Mouse (Mus musculus) forebrain, embryonic 12.5 days (tissue): ENCODE measurements around the gene Ltb4r1. TPM values are rescaled to one million over a fixed set of nuclear protein-coding genes. Genes with fewer than 3 reads are reported as not detected.

Source experiments
- ATAC-seq: fragments of 200-750 bp; cut with Nextera tagmentation; 2 replicates; pipeline ENCODE4 v1.8.0; 2017; ENCODE audit warnings: moderate TSS enrichment; ENCODE audit not compliant: low FRiP score
- H3K27ac ChIP-seq: fragments of 300-500 bp; sonication (generic); 2 replicates; pipeline ENCODE4 v1.5.1; 2016; ENCODE audit warnings: mild to moderate bottlenecking
- H3K27me3 ChIP-seq: fragments of 300-500 bp; sonication (generic); 2 replicates; pipeline ENCODE4 v1.6.1; 2016; ENCODE audit warnings: mild to moderate bottlenecking
- H3K36me3 ChIP-seq: fragments of 300-500 bp; sonication (generic); replicated peaks from 2 replicates; pipeline ENCODE4 v1.6.1; 2016; ENCODE audit warnings: mild to moderate bottlenecking
- H3K4me1 ChIP-seq: fragments of 300-500 bp; sonication (generic); 2 replicates; pipeline ENCODE4 v1.6.1; 2016
- H3K4me2 ChIP-seq: fragments of 300-500 bp; sonication (generic); 2 replicates; pipeline ENCODE4 v1.6.1; 2016; ENCODE audit warnings: mild to moderate bottlenecking, moderate library complexity
- H3K4me3 ChIP-seq: fragments of 300-500 bp; sonication (generic); replicated peaks from 2 replicates; pipeline ENCODE4 v1.5.1; 2016; ENCODE audit warnings: mild to moderate bottlenecking
- H3K9ac ChIP-seq: fragments of 300-500 bp; sonication (generic); 2 replicates; pipeline ENCODE4 v1.6.1; 2016; ENCODE audit warnings: mild to moderate bottlenecking
- H3K9me3 ChIP-seq: fragments of 300-500 bp; sonication (generic); 2 replicates; pipeline ENCODE4 v1.6.1; 2016
- WGBS: fragments of 180-500 bp; shearing (Covaris S2); methylation state at CpG from one replicate; pipeline ENCODE4 v1.1.7; 2016; 5-methylcytosine and 5-hydroxymethylcytosine counted together
- polyA plus RNA-seq: library from polyadenylated mRNA; unstranded; fragments of >200 nt; fragmentation: Nextera tagmentation; extraction: Ambion mirVana; gene quantifications from 2 replicates; pipeline ENCODE4 v1.2.1, GENCODE M21; 2016

The Ltb4r1 gene
- polyA plus RNA-seq, 1 experiment from 2014 or later: 0.13 TPM

GRCm38 (mm10) chr14:55795380-55796163 is 29.8 kb downstream of the Ltb4r1 start:
- 90% methylated on average over 15 of the region's 15 CpGs for WGBS
- H3K36me3 ChIP-seq: no peaks in the 10 kb centered on the region
- peaks cover 2% of the 10 kb centered on the region for H3K27me3 ChIP-seq
- no peak overlapping the region for H3K4me3 ChIP-seq
- H3K4me2 ChIP-seq: no peak overlapping the region
- no peak for ATAC-seq
- H3K9me3 ChIP-seq: no peaks in the 10 kb centered on the region
- no peaks in the 10 kb centered on the region for H3K4me1 ChIP-seq
- H3K9ac ChIP-seq: no peak overlapping the region
- no peak overlapping the region for H3K27ac ChIP-seq

GRCm38 (mm10) chr14:55814885-55815284 is 49.1 kb downstream of the Ltb4r1 start:
- Histone ChIP-seq H3K36me3 (no peaks in the 10 kb centered on the region), H3K4me1 (peaks cover 5% of the 10 kb centered on the region; the same call in 1 of the 2 replicates), H3K27me3 (peaks cover 3% of the 10 kb centered on the region; the same call in 1 of the 2 replicates), H3K27ac (no peak overlapping the region), H3K9me3 (no peaks in the 10 kb centered on the region), H3K4me3 (peak overlapping the region; percentile 52), H3K4me2 (peak overlapping the region; percentile 63), H3K9ac (peak overlapping the region; percentile 47)
- 27% methylated on average over 16 of the region's 16 CpGs for WGBS
- ATAC-seq: peak; percentile 84

GRCm38 (mm10) chr14:55815310-55815751 is 49.6 kb downstream of the Ltb4r1 start:
- WGBS: 24% methylated on average over 17 of the region's 17 CpGs
- Histone ChIP-seq H3K4me3 (peak overlapping the region; percentile 52), H3K36me3 (no peaks in the 10 kb centered on the region), H3K9ac (peak overlapping the region; percentile 47), H3K4me2 (peak overlapping the region; percentile 63), H3K27me3 (peaks cover 3% of the 10 kb centered on the region; the same call in 1 of the 2 replicates), H3K9me3 (no peaks in the 10 kb centered on the region), H3K4me1 (peaks cover 5% of the 10 kb centered on the region; the same call in 1 of the 2 replicates), H3K27ac (no peak overlapping the region)
- peak; percentile 64 for ATAC-seq

Other genes starting within 250 kb of the Ltb4r1 start
- gene Nrl, start 241.0 kb upstream of the Ltb4r1 start, polyA plus RNA-seq: not detected in 2 replicates
- gene Pck2, start 225.7 kb upstream of the Ltb4r1 start, polyA plus RNA-seq: 19.0 and 19.8 TPM in 2 replicates
- gene Dcaf11, start 206.0 kb upstream of the Ltb4r1 start, polyA plus RNA-seq: 103 and 105 TPM in 2 replicates
- 0.64 TPM in 1 of 2 replicates, not detected in the other for gene A730061H03Rik, start 205.6 kb upstream of the Ltb4r1 start, polyA plus RNA-seq
- gene Fitm1, start 190.3 kb upstream of the Ltb4r1 start, polyA plus RNA-seq: 0.20 TPM in 1 of 2 replicates, not detected in the other
- 117 and 119 TPM in 2 replicates for gene Psme1, start 187.8 kb upstream of the Ltb4r1 start, polyA plus RNA-seq
- gene Emc9, start 180.7 kb upstream of the Ltb4r1 start, polyA plus RNA-seq: 3.7 and 6.0 TPM in 2 replicates
- gene Psme2, start 174.8 kb upstream of the Ltb4r1 start, polyA plus RNA-seq: 199 and 201 TPM in 2 replicates
- 18.2 and 20.8 TPM in 2 replicates for gene Rnf31, start 174.3 kb upstream of the Ltb4r1 start, polyA plus RNA-seq
- gene Irf9, start 162.4 kb upstream of the Ltb4r1 start, polyA plus RNA-seq: 9.8 and 10.3 TPM in 2 replicates
- gene Rec8, start 147.9 kb upstream of the Ltb4r1 start, polyA plus RNA-seq: 7.2 and 8.5 TPM in 2 replicates
- 68.5 and 68.6 TPM in 2 replicates for gene Ipo4, start 130.0 kb upstream of the Ltb4r1 start, polyA plus RNA-seq
- gene Gm49378, start 128.1 kb upstream of the Ltb4r1 start, polyA plus RNA-seq: 4.0 and 5.6 TPM in 2 replicates
- gene Tm9sf1, start 122.2 kb upstream of the Ltb4r1 start, polyA plus RNA-seq: 68.7 and 73.4 TPM in 2 replicates
- 0.65 and 0.68 TPM in 2 replicates for gene Tssk4, start 115.8 kb upstream of the Ltb4r1 start, polyA plus RNA-seq
- 60.5 and 64.5 TPM in 2 replicates for gene Mdp1, start 105.5 kb upstream of the Ltb4r1 start, polyA plus RNA-seq
- gene Gmpr2, start 94.0 kb upstream of the Ltb4r1 start, polyA plus RNA-seq: 59.3 and 63.5 TPM in 2 replicates
- 577 and 583 TPM in 2 replicates for gene Nedd8, start 93.8 kb upstream of the Ltb4r1 start, polyA plus RNA-seq
- 61.6 and 68.2 TPM in 2 replicates for gene Tinf2, start 84.1 kb upstream of the Ltb4r1 start, polyA plus RNA-seq
- 0.55 and 0.58 TPM in 2 replicates for gene Tgm1, start 52.0 kb upstream of the Ltb4r1 start, polyA plus RNA-seq
- gene Rabggta, start 43.7 kb upstream of the Ltb4r1 start, polyA plus RNA-seq: 32.1 and 34.0 TPM in 2 replicates
- gene Dhrs1, start 20.3 kb upstream of the Ltb4r1 start, polyA plus RNA-seq: 68.8 and 74.1 TPM in 2 replicates
- gene Nop9, start 20.3 kb upstream of the Ltb4r1 start, polyA plus RNA-seq: 47.9 and 52.0 TPM in 2 replicates
- gene Cideb, start 7.5 kb upstream of the Ltb4r1 start, polyA plus RNA-seq: 0.40 TPM in 1 of 2 replicates, not detected in the other
- 0.20 and 0.41 TPM in 2 replicates for gene Ltb4r2, start 4.5 kb upstream of the Ltb4r1 start, polyA plus RNA-seq
- 5.5 and 6.0 TPM in 2 replicates for gene Adcy4, start 18.1 kb downstream of the Ltb4r1 start, polyA plus RNA-seq
- gene Ripk3, start 22.9 kb downstream of the Ltb4r1 start, polyA plus RNA-seq: 5.1 and 5.9 TPM in 2 replicates
- 25.4 and 35.6 TPM in 2 replicates for gene Nfatc4, start 57.2 kb downstream of the Ltb4r1 start, polyA plus RNA-seq
- gene Nynrin, start 88.0 kb downstream of the Ltb4r1 start, polyA plus RNA-seq: 23.9 and 26.9 TPM in 2 replicates
- gene Cbln3, start 118.4 kb downstream of the Ltb4r1 start, polyA plus RNA-seq: 0.04 and 0.27 TPM in 2 replicates
- gene Khnyn, start 119.0 kb downstream of the Ltb4r1 start, polyA plus RNA-seq: 18.9 and 21.2 TPM in 2 replicates
- 42.6 and 51.0 TPM in 2 replicates for gene Sdr39u1, start 134.3 kb downstream of the Ltb4r1 start, polyA plus RNA-seq
- not detected in 2 replicates for gene Cma1, start 178.7 kb downstream of the Ltb4r1 start, polyA plus RNA-seq
- not detected in 2 replicates for gene Cma2, start 185.0 kb downstream of the Ltb4r1 start, polyA plus RNA-seq